Mouse (Mus musculus): ENCODE measurements around the gene Shb. TPM values are rescaled to one million over a fixed set of nuclear protein-coding genes. Genes with fewer than 3 reads are reported as not detected.
A peak's percentile ranks its signal among the peaks of the same experiment; 100 is the strongest.

Gene Shb
- polyA plus RNA-seq, 1 experiment from 2014 or later, result 11.3 TPM

- Histone ChIP-seq H3K9me3 (ENCODE audit: control insufficient read depth, low read length) (no peaks in the 10 kb centered on the region), H3K4me2 (ENCODE audit: low read depth, low read length) (peak overlapping the region; percentile 23), H3K27ac (replicated peaks; ENCODE audit: low read depth, low read length) (peak overlapping the region; percentile 81), H3K4me3 (ENCODE audit: low read depth, low read length) (no peak overlapping the region), H3K36me3 (ENCODE audit: control insufficient read depth, insufficient read depth, low read length) (peaks cover 7% of the 10 kb centered on the region), H3K4me1 (ENCODE audit: control insufficient read depth, insufficient read depth, low read length) (peaks cover 67% of the 10 kb centered on the region), H3K27me3 (replicated peaks; ENCODE audit: control insufficient read depth, insufficient read depth, low read length) (no peaks in the 10 kb centered on the region), H3K9ac (ENCODE audit: low read depth, low read length) (peak overlapping the region; percentile 41; the same call in 1 of the 2 replicates)
- peak; percentile 91 for DNase-seq (ENCODE audit: low spot score)
- peak; percentile 77 for ATAC-seq (ENCODE audit: low read depth)
- 16% methylated on average over 18 of the region's 18 CpGs for WGBS
Observed at GRCm38 (mm10) chr4:45489141-45490035, 42.9 kb downstream of the Shb start.

DNA sequence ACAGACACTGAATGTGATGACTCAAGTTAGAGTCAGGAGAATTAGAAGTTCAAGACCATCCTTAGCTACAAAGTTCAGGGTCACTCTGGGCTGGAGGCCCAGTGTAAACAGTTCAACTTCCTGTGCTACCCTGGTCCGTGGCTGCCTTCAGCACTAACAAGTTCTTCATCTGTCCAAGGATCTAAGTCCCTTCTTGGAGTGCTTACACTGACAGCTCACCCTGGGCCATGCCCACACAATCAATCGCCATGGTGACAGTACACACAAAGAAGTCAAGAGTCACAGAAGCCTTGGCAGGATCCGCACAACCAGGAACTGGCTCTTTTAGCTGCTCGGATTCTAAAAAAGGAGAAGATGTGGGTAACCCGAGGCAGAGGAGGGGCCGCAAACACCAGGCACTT is 44.6 kb downstream of the Shb start:
- no peak overlapping the region for H3K4me2 ChIP-seq (ENCODE audit: low read depth, low read length)
- ATAC-seq (ENCODE audit: low read depth), result no peak
- H3K27me3 ChIP-seq (replicated peaks; ENCODE audit: control insufficient read depth, insufficient read depth, low read length), result no peaks in the 10 kb centered on the region
- H3K9me3 ChIP-seq (ENCODE audit: control insufficient read depth, low read length), result no peaks in the 10 kb centered on the region
- H3K4me1 ChIP-seq (ENCODE audit: control insufficient read depth, insufficient read depth, low read length), result peaks cover 51% of the 10 kb centered on the region
- peak; percentile 67 for DNase-seq (ENCODE audit: low spot score)
- H3K36me3 ChIP-seq (ENCODE audit: control insufficient read depth, insufficient read depth, low read length), result peaks cover 7% of the 10 kb centered on the region
- WGBS, result 44% methylated on average over 6 of the region's 6 CpGs
- no peak overlapping the region for H3K27ac ChIP-seq (replicated peaks; ENCODE audit: low read depth, low read length)
- no peak overlapping the region for H3K4me3 ChIP-seq (ENCODE audit: low read depth, low read length)
- no peak overlapping the region for H3K9ac ChIP-seq (ENCODE audit: low read depth, low read length)

GRCm38 (mm10) chr4:45485024-45485423 is 47.2 kb downstream of the Shb start:
- Histone ChIP-seq H3K9me3 (ENCODE audit: control insufficient read depth, low read length) (no peaks in the 10 kb centered on the region), H3K27ac (replicated peaks; ENCODE audit: low read depth, low read length) (no peak overlapping the region), H3K4me2 (ENCODE audit: low read depth, low read length) (no peak overlapping the region), H3K36me3 (ENCODE audit: control insufficient read depth, insufficient read depth, low read length) (peaks cover 7% of the 10 kb centered on the region), H3K27me3 (replicated peaks; ENCODE audit: control insufficient read depth, insufficient read depth, low read length) (no peaks in the 10 kb centered on the region), H3K4me1 (ENCODE audit: control insufficient read depth, insufficient read depth, low read length) (peaks cover 29% of the 10 kb centered on the region), H3K4me3 (ENCODE audit: low read depth, low read length) (no peak overlapping the region), H3K9ac (ENCODE audit: low read depth, low read length) (no peak overlapping the region)
- DNase-seq (ENCODE audit: low spot score) (no peak), ATAC-seq (ENCODE audit: low read depth) (no peak)
- WGBS, result 72% methylated on average over 5 of the region's 5 CpGs

DNA sequence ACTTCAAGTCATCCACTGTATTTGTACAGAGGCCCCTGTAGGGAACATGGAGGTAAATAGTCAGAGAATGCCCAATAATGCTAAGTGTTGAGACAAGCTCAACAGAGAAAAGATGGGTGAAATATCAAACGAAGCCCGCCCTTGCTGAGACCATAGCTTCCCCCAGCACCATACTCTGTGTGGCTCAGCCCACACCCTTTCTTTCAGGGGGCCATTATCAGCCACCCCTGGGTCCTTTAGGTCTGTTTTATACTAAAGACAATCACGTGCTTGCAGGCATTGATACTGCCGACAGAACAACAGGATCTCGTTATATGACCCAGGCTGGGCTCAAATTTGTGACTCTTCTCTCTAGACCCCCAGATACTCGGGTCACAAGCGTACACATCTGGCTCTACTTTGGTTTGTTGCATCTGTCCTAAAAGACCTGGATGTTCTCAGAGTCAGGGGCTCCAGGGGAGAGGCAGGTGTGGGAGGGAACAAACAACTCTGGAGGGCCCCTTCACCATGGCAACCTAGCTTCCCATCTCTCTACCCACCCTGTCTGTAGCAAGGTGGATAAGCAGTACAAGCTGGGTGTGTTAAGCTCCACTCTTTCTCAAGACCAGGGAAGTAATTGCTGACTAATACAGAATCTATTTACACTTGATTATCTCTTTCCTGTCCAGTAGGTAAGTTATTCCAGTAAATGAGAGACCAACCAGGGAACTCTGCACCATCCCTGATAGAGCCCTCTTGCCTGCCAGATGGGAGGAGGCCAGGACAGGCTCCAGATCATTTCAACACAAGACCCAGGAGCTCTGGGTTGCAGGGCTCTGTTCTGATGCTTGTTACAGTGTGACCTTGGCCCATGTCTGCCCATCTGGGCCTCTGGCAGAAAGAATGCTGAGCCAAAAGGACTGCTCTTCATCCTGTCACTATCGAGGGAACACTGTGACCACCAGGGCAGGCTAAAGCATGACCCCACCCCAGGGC is 48.7 kb downstream of the Shb start:
- Histone ChIP-seq H3K4me2 (ENCODE audit: low read depth, low read length) (no peak overlapping the region), H3K4me3 (ENCODE audit: low read depth, low read length) (no peak overlapping the region), H3K9me3 (ENCODE audit: control insufficient read depth, low read length) (no peaks in the 10 kb centered on the region), H3K4me1 (ENCODE audit: control insufficient read depth, insufficient read depth, low read length) (peaks cover 22% of the 10 kb centered on the region), H3K27ac (replicated peaks; ENCODE audit: low read depth, low read length) (no peak overlapping the region), H3K36me3 (ENCODE audit: control insufficient read depth, insufficient read depth, low read length) (peaks cover 7% of the 10 kb centered on the region), H3K9ac (ENCODE audit: low read depth, low read length) (no peak overlapping the region), H3K27me3 (replicated peaks; ENCODE audit: control insufficient read depth, insufficient read depth, low read length) (no peaks in the 10 kb centered on the region)
- ATAC-seq (ENCODE audit: low read depth), result no peak
- no peak for DNase-seq (ENCODE audit: low spot score)
- 55% methylated on average over 8 of the region's 8 CpGs for WGBS

DNA sequence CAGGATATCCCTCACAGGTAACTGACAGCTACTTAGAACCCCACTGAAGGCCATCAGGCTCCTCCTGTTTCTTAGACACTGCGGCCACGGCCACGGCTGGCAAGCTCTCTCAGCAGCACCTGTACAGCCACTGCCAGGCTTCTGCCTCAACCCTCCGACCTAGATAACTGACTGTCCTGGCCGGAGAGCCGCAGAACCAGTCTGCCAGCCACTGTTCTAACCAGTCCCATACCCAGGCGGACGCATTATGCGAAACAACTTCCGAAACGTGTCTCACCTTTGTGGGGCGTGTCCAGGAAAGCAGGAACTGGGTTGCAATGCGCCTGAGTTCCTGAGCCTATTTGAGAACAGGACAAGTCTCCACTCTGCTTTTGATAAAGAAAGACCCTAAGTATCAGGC is 50.0 kb downstream of the Shb start:
- no peaks in the 10 kb centered on the region for H3K27me3 ChIP-seq (replicated peaks; ENCODE audit: control insufficient read depth, insufficient read depth, low read length)
- H3K4me3 ChIP-seq (ENCODE audit: low read depth, low read length), result no peak overlapping the region
- H3K27ac ChIP-seq (replicated peaks; ENCODE audit: low read depth, low read length), result no peak overlapping the region
- 80% methylated on average over 13 of the region's 13 CpGs for WGBS
- peaks cover 23% of the 10 kb centered on the region for H3K4me1 ChIP-seq (ENCODE audit: control insufficient read depth, insufficient read depth, low read length)
- no peak overlapping the region for H3K4me2 ChIP-seq (ENCODE audit: low read depth, low read length)
- peaks cover 5% of the 10 kb centered on the region; the same call in 1 of the 2 replicates for H3K36me3 ChIP-seq (ENCODE audit: control insufficient read depth, insufficient read depth, low read length)
- ATAC-seq (ENCODE audit: low read depth), result no peak
- DNase-seq (ENCODE audit: low spot score), result no peak
- H3K9me3 ChIP-seq (ENCODE audit: control insufficient read depth, low read length), result no peaks in the 10 kb centered on the region
- no peak overlapping the region for H3K9ac ChIP-seq (ENCODE audit: low read depth, low read length)

DNA sequence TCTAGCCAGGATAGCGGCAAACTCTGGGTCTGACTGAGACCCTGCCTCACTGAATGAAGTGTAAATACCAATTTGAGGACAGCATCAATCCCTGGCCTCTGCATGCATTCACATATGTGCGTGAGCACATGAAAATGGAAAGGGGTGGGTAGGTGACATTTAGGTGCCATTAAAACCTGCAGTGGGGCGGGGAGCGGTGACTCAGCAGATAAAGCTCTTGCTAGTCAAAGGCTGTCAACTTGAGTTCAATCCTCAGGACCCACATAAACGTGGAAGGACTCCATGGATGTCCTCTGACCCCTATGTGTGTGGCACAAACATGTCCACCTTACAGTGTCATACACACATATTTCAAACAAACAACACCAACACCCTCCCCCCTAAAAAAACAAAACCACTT is 50.8 kb downstream of the Shb start:
- Histone ChIP-seq H3K9ac (ENCODE audit: low read depth, low read length) (no peak overlapping the region), H3K9me3 (ENCODE audit: control insufficient read depth, low read length) (no peaks in the 10 kb centered on the region), H3K4me3 (ENCODE audit: low read depth, low read length) (no peak overlapping the region), H3K27me3 (replicated peaks; ENCODE audit: control insufficient read depth, insufficient read depth, low read length) (no peaks in the 10 kb centered on the region), H3K4me1 (ENCODE audit: control insufficient read depth, insufficient read depth, low read length) (peaks cover 24% of the 10 kb centered on the region), H3K4me2 (ENCODE audit: low read depth, low read length) (no peak overlapping the region), H3K27ac (replicated peaks; ENCODE audit: low read depth, low read length) (no peak overlapping the region), H3K36me3 (ENCODE audit: control insufficient read depth, insufficient read depth, low read length) (no peaks in the 10 kb centered on the region)
- DNase-seq (ENCODE audit: low spot score), result no peak
- no peak for ATAC-seq (ENCODE audit: low read depth)
- WGBS, result 77% methylated on average over 5 of the region's 5 CpGs

DNA sequence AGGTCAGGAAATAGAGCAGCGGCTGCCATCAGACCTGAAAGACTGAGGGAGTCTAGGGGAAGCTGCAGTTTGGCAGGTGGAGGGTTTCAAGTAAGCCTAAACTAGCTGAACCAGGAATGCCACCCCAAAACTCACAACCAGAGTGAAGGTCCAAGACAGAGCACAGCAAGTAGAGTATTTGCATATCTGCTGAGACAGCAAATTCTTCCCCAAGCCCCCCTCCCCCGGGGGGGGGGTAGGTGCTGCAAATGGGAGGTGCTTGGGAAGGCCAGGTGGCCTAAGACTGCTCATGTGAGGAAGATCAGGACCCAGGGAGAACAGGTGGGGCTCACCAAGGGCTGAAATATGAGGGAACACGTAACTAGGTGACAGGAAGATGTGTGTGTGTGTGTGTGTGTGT is 51.7 kb downstream of the Shb start:
- no peaks in the 10 kb centered on the region for H3K9me3 ChIP-seq (ENCODE audit: control insufficient read depth, low read length)
- DNase-seq (ENCODE audit: low spot score) (no peak), ATAC-seq (ENCODE audit: low read depth) (no peak)
- H3K4me3 ChIP-seq (ENCODE audit: low read depth, low read length), result no peak overlapping the region
- H3K27me3 ChIP-seq (replicated peaks; ENCODE audit: control insufficient read depth, insufficient read depth, low read length), result no peaks in the 10 kb centered on the region
- no peaks in the 10 kb centered on the region for H3K36me3 ChIP-seq (ENCODE audit: control insufficient read depth, insufficient read depth, low read length)
- H3K4me2 ChIP-seq (ENCODE audit: low read depth, low read length), result no peak overlapping the region
- WGBS, result 57% methylated on average over 3 of the region's 3 CpGs
- no peak overlapping the region for H3K27ac ChIP-seq (replicated peaks; ENCODE audit: low read depth, low read length)
- peaks cover 24% of the 10 kb centered on the region for H3K4me1 ChIP-seq (ENCODE audit: control insufficient read depth, insufficient read depth, low read length)
- no peak overlapping the region for H3K9ac ChIP-seq (ENCODE audit: low read depth, low read length)

- no peaks in the 10 kb centered on the region for H3K27me3 ChIP-seq (replicated peaks; ENCODE audit: control insufficient read depth, insufficient read depth, low read length)
- H3K9ac ChIP-seq (ENCODE audit: low read depth, low read length), result no peak overlapping the region
- DNase-seq (ENCODE audit: low spot score) (no peak), ATAC-seq (ENCODE audit: low read depth) (no peak)
- H3K9me3 ChIP-seq (ENCODE audit: control insufficient read depth, low read length), result no peaks in the 10 kb centered on the region
- peaks cover 24% of the 10 kb centered on the region for H3K4me1 ChIP-seq (ENCODE audit: control insufficient read depth, insufficient read depth, low read length)
- H3K27ac ChIP-seq (replicated peaks; ENCODE audit: low read depth, low read length), result no peak overlapping the region
- H3K4me2 ChIP-seq (ENCODE audit: low read depth, low read length), result no peak overlapping the region
- no peaks in the 10 kb centered on the region for H3K36me3 ChIP-seq (ENCODE audit: control insufficient read depth, insufficient read depth, low read length)
- no peak overlapping the region for H3K4me3 ChIP-seq (ENCODE audit: low read depth, low read length)
- WGBS, result 63% methylated on average over 10 of the region's 10 CpGs
Observed at GRCm38 (mm10) chr4:45479433-45479832, 52.8 kb downstream of the Shb start.

Data from embryonic facial prominence, embryonic 14.5 days (tissue).